Mouse (Mus musculus) gastrocnemius, postnatal 10 days (tissue): ENCODE results near the gene Farp2. TPM values are rescaled to one million over a fixed set of nuclear protein-coding genes. Genes with fewer than 3 reads are reported as not detected.

Source experiments
- DNase-seq: peaks from one replicate; pipeline ENCODE4 v3.0.0; 2021; ENCODE audit warnings: mixed read lengths
- total RNA-seq, 2 experiments: library from RNA; stranded (reverse); gene quantifications; 2 replicates each; pipeline ENCODE4 v1.2.3; 2021

Farp2 gene
- total RNA-seq, 2 experiments from 2014 or later, result 14.9 to 18.4 TPM

DNA sequence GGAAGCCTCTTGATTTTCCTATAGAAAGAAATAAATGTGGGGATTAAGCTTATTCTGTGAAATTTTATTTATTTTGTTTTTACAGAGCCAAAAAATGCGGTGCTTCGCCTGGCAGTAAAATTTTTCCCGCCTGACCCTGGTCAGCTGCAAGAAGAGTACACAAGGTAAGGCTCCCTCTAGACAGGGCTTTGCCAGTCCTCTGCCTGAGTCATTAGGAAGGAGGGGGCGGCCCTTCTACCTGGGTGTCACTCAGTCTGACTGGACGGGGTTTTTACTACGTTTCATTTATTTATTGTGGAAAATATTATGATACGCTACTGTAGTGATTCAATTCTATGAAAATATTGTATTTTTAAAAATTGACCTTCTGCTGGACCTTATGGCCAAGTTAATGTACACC is 51.3 kb downstream of the Farp2 start:
- no peak for DNase-seq

DNA sequence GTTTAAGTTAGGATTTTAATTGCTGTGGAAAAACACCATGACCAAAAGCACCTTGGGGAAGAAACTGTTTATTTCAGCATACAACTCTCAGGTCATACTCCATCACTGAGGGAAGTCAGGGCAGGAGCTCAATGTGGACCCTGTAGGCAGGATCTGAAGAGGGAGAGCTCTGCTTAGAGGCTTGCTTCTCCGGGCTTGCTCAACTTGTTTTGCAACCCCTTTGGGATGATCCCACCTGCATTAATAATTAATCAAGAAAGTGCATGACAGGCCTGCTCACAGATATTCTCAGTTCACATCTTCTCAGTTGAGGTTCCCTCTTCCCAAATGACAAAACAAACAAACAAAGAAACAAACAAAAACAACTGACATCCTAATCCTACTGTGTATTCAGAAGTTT is 51.8 kb downstream of the Farp2 start:
- DNase-seq, result no peak

DNA sequence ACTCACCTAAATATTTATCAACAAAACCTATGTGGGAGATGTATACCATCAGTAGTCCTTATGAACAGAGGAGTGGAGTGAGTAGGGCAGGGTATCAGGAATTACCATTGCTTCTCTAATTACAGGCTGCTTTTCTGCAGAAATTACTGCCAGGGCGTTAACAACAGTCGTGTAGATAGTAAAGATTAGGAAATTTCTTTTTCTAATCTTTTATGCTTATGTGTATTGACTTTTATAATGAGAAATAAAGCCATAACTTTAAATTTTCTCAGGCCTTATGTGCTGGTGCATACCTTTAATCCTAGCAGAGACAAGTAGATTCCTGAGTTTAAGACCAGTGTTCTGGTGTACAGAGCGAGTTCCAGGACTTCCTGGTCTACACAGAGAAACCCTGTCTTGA is 52.9 kb downstream of the Farp2 start:
- no peak for DNase-seq

- no peak for DNase-seq
Observed at GRCm38 (mm10) chr1:93567013-93567412, 55.1 kb downstream of the Farp2 start.

- DNase-seq, result no peak
Observed at GRCm38 (mm10) chr1:93567717-93568497, 56.0 kb downstream of the Farp2 start.

DNA sequence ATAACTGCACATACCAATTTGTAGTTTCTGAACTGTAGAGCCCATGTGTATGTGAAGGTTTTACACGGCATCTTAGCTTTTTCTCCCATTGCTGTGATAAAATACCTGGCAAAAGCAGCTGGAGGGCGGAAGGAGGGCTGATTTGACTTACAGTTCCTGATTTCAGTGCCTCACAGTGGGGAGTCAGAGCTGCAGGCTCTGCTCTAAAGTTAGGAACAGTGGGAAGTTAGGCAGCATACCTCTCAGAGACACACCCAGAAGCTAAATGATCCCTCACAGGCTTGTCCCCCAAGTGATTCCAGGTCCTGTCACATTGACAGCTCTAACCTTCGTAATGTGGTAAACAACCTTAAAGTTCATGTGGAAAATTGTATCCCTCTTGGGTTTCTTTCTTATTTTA is 65.2 kb downstream of the Farp2 start:
- no peak for DNase-seq

DNA sequence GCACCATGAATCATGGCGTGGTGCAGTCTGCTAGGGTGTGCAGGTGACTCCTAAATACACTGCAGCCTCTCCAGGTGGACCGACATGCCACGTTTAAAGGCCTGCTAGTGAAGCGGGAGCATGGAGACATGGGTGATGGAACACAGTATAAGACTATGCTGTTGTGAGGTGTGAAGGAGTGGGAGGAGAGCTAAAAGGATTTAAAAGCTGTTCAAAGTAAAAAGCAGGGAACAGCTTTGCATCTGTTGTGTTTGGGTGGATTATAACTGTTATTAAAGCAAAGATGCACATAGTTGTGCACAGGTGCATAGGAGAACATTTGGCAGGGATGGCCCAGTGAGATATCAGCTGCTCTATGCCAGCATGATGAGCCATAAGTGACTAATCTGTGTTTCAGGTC is 66.0 kb downstream of the Farp2 start:
- no peak for DNase-seq

- DNase-seq, result no peak
Observed at GRCm38 (mm10) chr1:93581545-93581944, 69.7 kb downstream of the Farp2 start.

- DNase-seq, result no peak
Observed at GRCm38 (mm10) chr1:93588346-93588745, 76.5 kb downstream of the Farp2 start.

- no peak for DNase-seq
Observed at GRCm38 (mm10) chr1:93593960-93594359, 82.1 kb downstream of the Farp2 start.

DNA sequence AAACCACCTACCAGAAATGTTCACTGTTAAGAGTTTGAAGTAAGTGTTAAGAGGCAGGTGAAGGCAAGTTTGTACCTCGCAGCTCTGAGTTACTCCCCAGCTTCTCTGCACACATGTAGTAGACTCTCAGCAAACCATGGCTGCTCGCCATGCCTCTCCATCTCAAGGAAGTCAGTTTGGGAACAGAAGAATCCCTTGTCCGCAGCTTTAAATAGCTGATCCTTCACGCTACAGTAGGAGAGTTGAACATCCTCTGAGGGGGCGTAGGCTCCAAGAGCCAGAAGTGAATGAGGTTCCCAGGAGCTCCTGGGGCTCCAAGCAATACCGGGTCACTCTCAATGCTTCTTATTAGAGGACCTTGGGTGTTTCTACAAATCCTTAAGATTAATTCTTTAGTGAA is 84.0 kb downstream of the Farp2 start:
- DNase-seq, result no peak

DNA sequence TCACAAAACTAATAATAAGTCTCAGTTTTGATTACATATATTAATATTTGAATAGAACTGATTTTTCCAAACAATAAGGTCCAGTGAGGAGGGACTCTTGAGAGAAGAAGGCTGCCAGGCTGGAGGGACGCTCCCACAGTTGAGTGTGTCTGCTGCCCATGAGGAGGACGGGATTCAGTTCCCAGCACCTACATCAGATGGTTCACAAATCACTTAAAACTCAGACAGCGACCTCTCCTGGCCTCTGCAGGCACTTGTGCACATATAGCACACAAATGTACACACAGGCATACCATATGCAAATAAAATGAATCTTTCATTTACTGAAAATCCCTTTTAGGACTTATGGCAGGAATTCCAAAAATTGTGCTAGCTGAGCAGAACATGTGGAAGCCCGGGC is 91.0 kb downstream of the Farp2 start:
- no peak for DNase-seq

GRCm38 (mm10) chr1:93603921-93604320 is 92.0 kb downstream of the Farp2 start:
- no peak for DNase-seq

DNA sequence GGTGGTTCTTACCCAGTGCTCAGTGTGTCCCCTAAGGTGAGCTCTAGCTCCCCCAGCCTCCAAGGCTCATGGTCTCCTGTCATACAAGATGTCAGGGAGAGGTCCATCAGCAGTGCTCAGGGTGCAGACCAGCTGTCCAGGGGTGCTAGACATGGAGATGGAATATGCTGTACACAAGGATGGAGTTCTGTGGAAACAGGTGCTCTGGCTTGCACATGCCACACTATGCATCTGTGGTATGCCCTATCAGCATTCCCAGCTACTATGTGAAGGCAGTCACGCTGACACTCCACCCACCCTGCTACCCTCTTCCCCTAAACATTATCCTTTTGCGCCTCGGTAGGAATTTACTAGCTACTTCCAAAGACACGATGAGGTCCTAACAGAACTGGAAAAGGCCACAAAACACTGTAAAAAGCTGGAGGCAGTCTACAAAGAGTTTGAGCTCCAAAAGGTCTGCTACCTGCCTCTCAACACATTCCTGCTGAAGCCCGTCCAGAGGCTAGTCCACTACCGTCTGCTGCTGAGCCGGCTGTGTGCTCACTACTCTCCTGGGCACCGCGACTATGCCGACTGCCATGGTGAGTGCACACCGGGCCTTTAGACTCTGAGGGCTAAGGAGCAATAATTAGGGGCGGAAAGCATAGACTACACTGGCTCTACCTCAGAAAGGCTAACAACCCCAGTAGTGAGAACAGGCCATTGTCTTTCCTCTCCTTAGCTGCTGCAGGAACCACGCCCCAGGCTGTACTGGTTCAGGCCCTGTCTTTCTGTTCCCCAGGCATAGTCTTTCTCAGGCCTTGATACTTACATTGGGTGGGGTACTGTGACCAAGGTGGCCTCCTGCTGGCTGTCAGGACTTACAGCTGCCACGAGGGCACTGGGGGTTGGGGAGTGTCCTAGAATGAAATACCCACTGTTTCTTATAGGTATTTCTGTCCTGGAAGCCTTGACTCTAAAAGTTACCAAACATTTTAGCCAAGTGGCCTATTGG is 95.5 kb downstream of the Farp2 start:
- DNase-seq, result no peak

- no peak for DNase-seq
Observed at GRCm38 (mm10) chr1:93608696-93609245, 96.9 kb downstream of the Farp2 start.

DNA sequence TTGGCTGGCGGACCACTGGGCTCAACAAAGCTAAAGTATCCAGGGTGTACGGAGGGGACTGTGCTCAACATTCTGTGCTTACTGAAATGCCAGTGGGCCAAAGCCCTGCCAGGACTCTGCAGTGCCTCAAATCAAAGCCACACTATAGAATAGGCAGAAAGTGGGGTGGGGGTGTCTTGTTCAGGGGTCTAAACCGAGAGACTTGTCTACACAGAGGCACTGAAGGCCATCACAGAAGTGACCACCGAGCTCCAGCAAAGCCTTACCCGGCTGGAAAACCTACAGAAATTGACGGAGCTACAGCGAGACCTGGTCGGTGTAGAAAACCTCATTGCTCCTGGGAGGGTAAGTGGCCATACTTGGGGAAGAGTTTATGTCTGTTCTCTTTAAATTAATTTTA is 97.9 kb downstream of the Farp2 start:
- no peak for DNase-seq

DNA sequence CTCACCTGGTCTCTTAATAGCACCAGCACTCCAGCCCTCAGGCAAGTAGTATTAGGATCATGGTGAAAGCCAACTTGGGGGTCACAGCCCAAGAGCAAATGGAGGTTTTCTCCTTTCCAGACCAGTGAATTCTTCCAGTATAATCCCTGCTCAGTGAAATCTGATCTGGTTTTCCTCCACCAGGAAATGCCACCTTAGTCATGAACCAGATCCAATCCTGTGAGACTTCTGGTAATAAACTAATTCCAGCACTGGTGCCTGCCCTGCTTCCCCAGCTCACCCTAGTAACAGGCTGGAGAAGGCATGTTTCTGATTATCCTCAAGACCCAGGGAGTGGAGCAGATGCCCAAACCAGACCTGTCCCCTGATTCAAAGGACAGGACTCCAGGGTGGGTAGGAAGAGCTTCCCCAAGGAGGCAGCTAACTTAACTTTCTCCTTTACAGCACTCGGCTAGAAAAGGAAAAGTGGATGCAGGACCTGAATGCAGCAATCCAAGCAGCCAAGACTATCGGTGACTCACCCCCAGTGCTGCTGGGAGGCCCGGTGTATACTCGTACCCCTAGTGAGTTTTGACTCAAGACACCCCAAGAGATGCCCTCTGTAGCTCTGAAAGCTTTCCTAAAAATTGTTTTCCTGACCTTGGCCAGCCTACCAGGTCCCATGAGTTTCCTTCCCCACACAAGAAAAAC is 106.3 kb downstream of the Farp2 start:
- no peak for DNase-seq

DNA sequence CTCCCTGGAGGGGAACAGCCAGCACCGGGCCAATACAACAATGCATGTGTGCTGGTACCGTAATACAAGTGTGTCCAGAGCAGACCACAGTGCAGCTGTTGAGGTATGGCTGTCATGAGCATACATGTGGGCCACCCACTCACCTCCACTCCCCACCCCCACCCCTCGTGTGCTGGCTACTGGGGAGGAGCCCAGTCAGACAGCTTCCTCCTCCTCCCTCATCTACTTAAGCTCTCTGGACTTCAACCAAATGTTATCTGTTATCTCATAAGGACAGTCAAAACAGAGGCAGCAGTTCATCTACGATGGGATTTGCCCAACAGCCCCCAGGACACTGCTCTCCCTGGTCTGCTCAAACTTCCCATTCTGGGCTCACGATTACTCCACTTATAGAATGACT is 107.1 kb downstream of the Farp2 start:
- no peak for DNase-seq

- DNase-seq, result no peak
Observed at GRCm38 (mm10) chr1:93624502-93624901, 112.6 kb downstream of the Farp2 start.

- no peak for DNase-seq
Observed at GRCm38 (mm10) chr1:93630796-93631195, 118.9 kb downstream of the Farp2 start.

DNA sequence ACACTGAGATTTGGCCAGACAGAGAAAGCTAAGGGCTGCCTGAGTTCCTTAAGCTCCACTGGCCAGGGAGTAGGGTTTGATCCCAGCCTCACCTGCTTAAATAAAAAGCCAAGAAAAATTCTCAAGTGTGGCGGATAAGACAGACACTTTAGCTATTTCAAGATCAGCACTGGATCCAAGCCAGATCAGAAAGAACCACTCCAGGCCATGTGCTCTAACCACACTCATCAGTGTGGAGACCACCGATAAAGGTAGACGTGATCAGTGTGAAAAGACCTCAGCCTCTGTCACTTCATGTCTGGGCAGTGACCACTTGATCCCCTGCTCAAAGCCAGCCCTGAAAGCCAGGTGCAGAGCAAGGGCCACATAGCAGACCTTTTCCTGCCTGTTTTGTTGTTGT is 120.8 kb downstream of the Farp2 start:
- DNase-seq, result no peak

DNA sequence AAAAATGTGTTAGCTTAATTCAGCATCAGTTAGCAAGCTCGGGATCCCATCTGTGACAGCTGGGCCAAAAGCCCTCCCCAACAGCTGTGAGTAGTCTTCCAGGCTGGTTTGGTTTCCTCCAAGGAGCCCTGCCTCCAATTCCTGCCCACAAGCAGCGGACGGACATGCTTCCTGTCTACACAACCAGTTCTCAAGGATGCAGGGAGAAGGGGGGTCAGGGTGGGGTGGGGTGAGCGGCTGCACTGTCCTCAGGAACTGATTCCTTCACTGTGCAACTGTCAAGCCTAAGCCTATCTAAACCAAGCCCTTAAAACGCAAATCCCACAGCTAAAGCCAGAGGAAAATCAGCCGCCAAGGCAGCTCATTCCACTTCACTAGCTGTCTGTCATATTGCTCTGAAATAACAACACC is 122.6 kb downstream of the Farp2 start:
- peak; percentile 25 for DNase-seq
